Mouse (Mus musculus) neutrophil, adult 59 days (primary cell): ENCODE data around the gene Gm5930. TPM values are rescaled to one million over a fixed set of nuclear protein-coding genes. Genes with fewer than 3 reads are reported as not detected.

Experiments used
- total RNA-seq, 2 experiments: library from RNA; stranded (reverse); gene quantifications; 1 replicate in 1 of 2; 2 replicates in 1 of 2; pipeline ENCODE4 v1.2.4; 2023

Gene Gm5930
- not detected for total RNA-seq

GRCm38 (mm10) chr14:44338484-44338883, at the start of gene Gm5930:
TSS of gene Gm5930 (minus strand) at chr14:44338584.

GRCm38 (mm10) chr14:44365057-44365456, 26.7 kb upstream of the Gm5930 start, which contains the start of gene Gm8229:
TSS of gene Gm8229 (plus strand) at chr14:44365357.

GRCm38 (mm10) chr14:44285280-44285679, 53.1 kb downstream of the Gm5930 start, which contains the start of gene Gm8220:
TSS of gene Gm8220 (plus strand) at chr14:44285580.

Other genes starting within 250 kb of the Gm5930 start
- 100 to 1,000 TPM; 182 to 186 TPM for gene Ear2, start 235.9 kb downstream of the Gm5930 start, total RNA-seq
- gene Gm3327, start 214.7 kb downstream of the Gm5930 start, total RNA-seq = not detected
- gene Gm8212, start 140.9 kb downstream of the Gm5930 start, total RNA-seq = not detected
- not detected for gene 4930503E14Rik, start 125.3 kb downstream of the Gm5930 start, total RNA-seq
- not detected for gene Gm8220, start 53.0 kb downstream of the Gm5930 start, total RNA-seq
- not detected for gene Gm8229, start 26.8 kb upstream of the Gm5930 start, total RNA-seq
- not detected for gene Gm3371, start 72.1 kb upstream of the Gm5930 start, total RNA-seq
- not detected for gene Gm8232, start 95.1 kb upstream of the Gm5930 start, total RNA-seq
- gene BC061237, start 153.9 kb upstream of the Gm5930 start, total RNA-seq = not detected
- not detected for gene Gm17093, start 179.7 kb upstream of the Gm5930 start, total RNA-seq
- not detected for gene Gm8247, start 244.6 kb upstream of the Gm5930 start, total RNA-seq